Mouse (Mus musculus) liver, embryonic 16.5 days (tissue): Measurements from ENCODE around the gene Cdip1. TPM values are rescaled to one million over a fixed set of nuclear protein-coding genes. Genes with fewer than 3 reads are reported as not detected.

ENCODE experiments used
- ATAC-seq: fragments of 200-750 bp; cut with Nextera tagmentation; 2 replicates; pipeline ENCODE4 v1.8.0; 2017; ENCODE audit warnings: low read depth, mild to moderate bottlenecking, moderate number of reproducible peaks, moderate library complexity
- H3K27ac ChIP-seq: fragments of 300-500 bp; sonication (generic); 2 replicates; pipeline ENCODE4 v1.5.1; 2014; ENCODE audit warnings: mild to moderate bottlenecking, low read length
- H3K27me3 ChIP-seq: fragments of 300-500 bp; sonication (generic); 2 replicates; pipeline ENCODE4 v1.6.1; 2014; ENCODE audit warnings: low read depth, low read length, mixed read lengths; ENCODE audit not compliant: control insufficient read depth, insufficient read depth
- H3K36me3 ChIP-seq: fragments of 300-500 bp; sonication (generic); 2 replicates; pipeline ENCODE4 v1.6.1; 2014; ENCODE audit warnings: mild to moderate bottlenecking; ENCODE audit not compliant: control insufficient read depth, insufficient read depth
- H3K4me1 ChIP-seq: fragments of 300-500 bp; sonication (generic); 2 replicates; pipeline ENCODE4 v1.6.1; 2014; ENCODE audit warnings: low read depth, low read length, mixed read lengths; ENCODE audit not compliant: control insufficient read depth
- H3K4me2 ChIP-seq: fragments of 300-500 bp; sonication (generic); 2 replicates; pipeline ENCODE4 v1.6.1; 2014; ENCODE audit warnings: low read depth, low read length, mixed read lengths
- H3K4me3 ChIP-seq: fragments of 300-500 bp; sonication (generic); 2 replicates; pipeline ENCODE4 v1.5.1; 2014; ENCODE audit warnings: low read depth, mild to moderate bottlenecking, low read length
- H3K9ac ChIP-seq: fragments of 300-500 bp; sonication (generic); 2 replicates; pipeline ENCODE4 v1.6.1; 2014; ENCODE audit warnings: low read depth, low read length
- H3K9me3 ChIP-seq: fragments of 300-500 bp; sonication (generic); replicated peaks from 2 replicates; pipeline ENCODE4 v1.6.1; 2016; ENCODE audit warnings: low read length; ENCODE audit not compliant: control insufficient read depth
- WGBS: fragments of 180-500 bp; shearing (Covaris S2); extraction: QIAGEN DNeasy Blood & Tissue Kit; methylation state at CpG from one replicate; pipeline ENCODE4 v1.1.7; 2014; ENCODE audit not compliant: insufficient replicate concordance; 5-methylcytosine and 5-hydroxymethylcytosine counted together
- polyA plus RNA-seq: library from polyadenylated mRNA; unstranded; fragments of >200 nt; fragmentation: Nextera tagmentation; extraction: Ambion mirVana; gene quantifications from 2 replicates; pipeline ENCODE4 v1.2.1, GENCODE M21; 2015

The Cdip1 gene
- polyA plus RNA-seq, result 23.3 and 27.3 TPM in 2 replicates

GRCm38 (mm10) chr16:4789810-4790559 lies at the start of gene Cdip1:
TSS of gene Cdip1 (minus strand) at chr16:4790292.
- H3K9me3 ChIP-seq, result no peaks in the 10 kb centered on the region
- peak within 1 kb of the TSS; percentile 88 for H3K4me3 ChIP-seq
- peak within 1 kb of the TSS; percentile 82 for H3K9ac ChIP-seq
- peak within 1 kb of the TSS; percentile 86 for H3K27ac ChIP-seq
- H3K36me3 ChIP-seq, result no peaks in the 10 kb centered on the region
- ATAC-seq, result peak; percentile 97
- H3K4me2 ChIP-seq, result peak within 1 kb of the TSS; percentile 94
- H3K4me1 ChIP-seq, result peaks cover 11% of the 10 kb centered on the region
- under 1% methylated on average over 51 of the region's 51 CpGs for WGBS
- H3K27me3 ChIP-seq, result no peaks in the 10 kb centered on the region

DNA sequence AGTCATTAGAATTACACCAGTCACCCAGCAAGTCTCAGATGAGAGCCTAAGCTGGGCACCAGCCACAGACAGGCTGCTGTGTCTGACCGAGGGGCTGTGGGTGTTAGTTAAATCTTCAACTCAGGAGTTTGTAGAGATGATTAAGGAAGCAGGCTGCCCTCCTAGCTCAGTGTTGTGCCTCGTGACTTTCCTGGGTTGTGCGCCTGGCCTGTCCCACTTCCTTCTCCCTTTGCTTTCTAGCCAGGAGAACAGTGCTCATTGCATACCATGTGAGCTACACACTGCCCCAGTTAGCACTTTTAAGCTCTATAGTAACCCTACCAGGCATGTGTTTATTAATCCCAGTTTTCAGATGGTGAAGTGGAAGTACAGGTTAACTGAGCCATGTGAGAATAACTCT lies 49.5 kb upstream of the Cdip1 start:
- WGBS, result 40% methylated on average over 3 of the region's 3 CpGs
- Histone ChIP-seq H3K4me3 (no peak overlapping the region), H3K9me3 (no peaks in the 10 kb centered on the region), H3K27ac (no peak overlapping the region), H3K27me3 (no peaks in the 10 kb centered on the region), H3K9ac (no peak overlapping the region), H3K4me1 (no peaks in the 10 kb centered on the region), H3K36me3 (no peaks in the 10 kb centered on the region), H3K4me2 (no peak overlapping the region)
- ATAC-seq, result peak; percentile 51

DNA sequence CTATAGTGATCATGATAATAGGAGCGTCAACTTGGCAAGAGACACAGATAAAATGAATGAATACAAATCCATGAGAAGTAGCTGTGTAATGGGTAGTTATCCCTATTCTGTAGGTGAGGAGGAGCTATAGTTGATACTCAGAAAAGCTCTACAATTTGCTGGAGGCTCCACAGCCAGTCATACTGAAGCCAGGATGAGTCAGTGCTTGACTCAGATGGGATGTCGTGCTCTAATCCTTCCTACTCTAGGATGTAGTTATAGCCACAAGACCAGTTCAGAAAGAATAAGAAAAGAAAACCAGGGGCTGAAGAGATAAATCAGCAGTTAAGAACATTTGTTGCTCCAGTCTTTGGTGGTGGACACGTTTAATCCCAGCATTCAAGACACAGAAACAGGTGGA lies 47.5 kb upstream of the Cdip1 start:
- H3K4me3 ChIP-seq, result no peak overlapping the region
- no peak overlapping the region for H3K27ac ChIP-seq
- WGBS, result 47% methylated on average over 3 of the region's 3 CpGs
- H3K4me1 ChIP-seq, result no peaks in the 10 kb centered on the region
- no peaks in the 10 kb centered on the region for H3K9me3 ChIP-seq
- H3K27me3 ChIP-seq, result no peaks in the 10 kb centered on the region
- H3K9ac ChIP-seq, result no peak overlapping the region
- H3K4me2 ChIP-seq, result no peak overlapping the region
- no peak for ATAC-seq
- no peaks in the 10 kb centered on the region for H3K36me3 ChIP-seq

DNA sequence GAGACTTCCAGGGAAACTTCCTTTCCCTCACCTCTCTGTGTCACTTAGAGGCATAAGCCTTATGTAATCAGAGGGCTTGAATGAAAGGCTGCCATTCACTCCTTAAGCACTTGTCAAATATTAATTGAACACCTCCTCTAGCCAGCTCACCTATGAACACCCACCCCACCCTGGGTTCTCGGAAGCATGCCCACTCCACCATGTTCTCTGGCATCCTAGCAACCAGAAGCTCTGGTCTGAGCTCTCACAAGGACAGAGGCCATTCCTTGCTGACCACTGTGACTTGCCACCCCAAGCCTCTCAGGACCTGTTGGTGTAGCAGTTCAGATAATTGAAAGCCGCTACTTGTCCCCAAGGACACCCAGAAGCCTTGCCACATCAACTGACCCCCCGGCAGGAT lies 45.1 kb upstream of the Cdip1 start, which contains the start of gene 4930562C15Rik:
Gene 4930562C15Rik (plus strand): TSS at position 226 of the 400 bp plus-strand sequence.
- Histone ChIP-seq H3K36me3 (no peaks in the 10 kb centered on the region), H3K9me3 (no peaks in the 10 kb centered on the region), H3K27me3 (no peaks in the 10 kb centered on the region), H3K4me1 (peaks cover 5% of the 10 kb centered on the region), H3K4me3 (no peak within 1 kb of the TSS), H3K27ac (no peak within 1 kb of the TSS), H3K4me2 (no peak within 1 kb of the TSS), H3K9ac (no peak within 1 kb of the TSS)
- ATAC-seq, result no peak
- WGBS, result 65% methylated on average over 3 of the region's 3 CpGs

- Histone ChIP-seq H3K4me3 (no peak overlapping the region), H3K9ac (no peak overlapping the region), H3K27me3 (no peaks in the 10 kb centered on the region), H3K36me3 (no peaks in the 10 kb centered on the region), H3K4me1 (peaks cover 6% of the 10 kb centered on the region), H3K4me2 (no peak overlapping the region), H3K9me3 (no peaks in the 10 kb centered on the region), H3K27ac (no peak overlapping the region)
- no peak for ATAC-seq
- WGBS, result 53% methylated on average over 2 of the region's 2 CpGs
Measured at GRCm38 (mm10) chr16:4833858-4834257, 43.8 kb upstream of the Cdip1 start.

DNA sequence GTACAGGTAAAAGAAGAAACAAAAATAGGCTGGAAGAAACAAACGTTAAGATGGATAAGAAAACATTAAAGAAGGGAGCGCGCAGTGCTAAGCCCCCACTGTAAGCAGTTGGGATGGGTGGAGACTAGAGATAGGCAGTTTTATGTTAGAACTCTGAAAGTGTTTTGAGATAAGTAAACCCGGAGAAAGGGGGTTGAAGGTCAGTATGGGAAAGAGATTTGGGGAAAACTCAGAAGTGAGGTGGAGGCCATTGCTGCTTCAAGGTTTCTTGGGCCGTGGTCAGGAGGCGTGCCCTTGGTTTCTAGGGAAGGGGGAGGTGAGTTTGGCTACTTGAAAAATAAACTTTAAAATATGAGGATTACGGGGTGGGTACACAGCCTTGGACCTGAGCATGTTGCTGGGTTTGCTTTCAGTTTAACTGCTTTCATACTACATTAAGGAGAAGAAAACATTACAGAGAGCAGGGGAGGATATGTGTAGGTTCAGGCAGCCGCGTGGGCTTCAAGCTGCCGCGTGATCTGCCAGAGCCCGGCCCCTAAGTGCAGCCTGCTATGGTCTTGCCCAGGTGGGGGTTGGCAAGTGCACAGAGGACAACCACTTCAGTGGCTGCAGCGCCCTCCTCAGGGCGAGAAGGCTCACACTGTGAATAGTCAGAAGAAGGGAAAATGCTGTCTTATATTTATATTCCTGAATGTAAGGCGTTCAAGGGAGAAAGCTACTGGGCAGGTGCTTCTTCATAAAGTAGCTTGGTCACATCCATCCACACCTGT lies 41.7 kb upstream of the Cdip1 start:
- Histone ChIP-seq H3K4me1 (peaks cover 8% of the 10 kb centered on the region), H3K9me3 (no peaks in the 10 kb centered on the region), H3K27me3 (no peaks in the 10 kb centered on the region), H3K36me3 (no peaks in the 10 kb centered on the region), H3K4me3 (no peak overlapping the region), H3K4me2 (0 out of 2 replicates have a peak overlapping the region, but pooled peaks have one; percentile 4), H3K27ac (no peak overlapping the region), H3K9ac (no peak overlapping the region)
- 0 out of 2 replicates have a peak, but pooled peaks have one; percentile 14 for ATAC-seq
- WGBS, result 41% methylated on average over 15 of the region's 15 CpGs

DNA sequence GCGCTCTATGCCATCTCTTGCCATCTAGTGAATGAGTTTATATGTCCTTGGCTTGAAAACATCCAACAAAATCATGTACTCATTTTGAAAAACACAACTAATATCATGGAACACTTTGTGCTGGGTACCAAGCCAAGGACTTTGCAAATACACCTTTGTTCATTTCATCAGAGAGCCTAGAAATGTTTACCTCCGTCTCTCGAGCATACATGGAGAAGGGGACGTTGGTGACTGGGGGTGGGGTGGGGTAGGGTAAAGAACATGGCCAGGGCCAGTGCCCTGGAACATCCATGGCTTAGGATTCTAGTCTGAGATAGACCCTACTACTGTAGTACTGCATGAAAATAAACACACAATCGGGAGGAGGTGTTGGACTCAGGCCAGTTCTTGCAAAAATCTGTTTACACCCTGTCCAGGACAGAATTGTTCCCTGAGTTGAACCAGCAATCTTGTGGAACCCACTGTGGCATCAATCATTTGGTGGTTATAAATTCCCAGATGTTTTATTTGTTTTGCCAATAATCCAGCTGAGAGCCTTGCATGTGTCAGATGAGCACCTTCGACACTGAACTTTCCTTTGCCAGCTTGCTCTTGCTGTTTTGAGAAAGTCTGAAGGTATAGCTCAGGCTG lies 39.3 kb upstream of the Cdip1 start:
- WGBS, result 61% methylated on average over 6 of the region's 6 CpGs
- peak; percentile 77 for ATAC-seq

GRCm38 (mm10) chr16:4827639-4828038 lies 37.5 kb upstream of the Cdip1 start:
- Histone ChIP-seq H3K9me3 (no peaks in the 10 kb centered on the region), H3K9ac (no peak overlapping the region), H3K4me1 (peaks cover 8% of the 10 kb centered on the region), H3K27ac (no peak overlapping the region), H3K27me3 (no peaks in the 10 kb centered on the region), H3K4me2 (no peak overlapping the region), H3K36me3 (no peaks in the 10 kb centered on the region), H3K4me3 (no peak overlapping the region)
- 76% methylated on average over 5 of the region's 5 CpGs for WGBS
- no peak for ATAC-seq

More for the DNA sequence above, 39.3 kb upstream of the Cdip1 start:
- H3K36me3 ChIP-seq, result no peaks in the 10 kb centered on the region
- H3K27ac ChIP-seq, result peak overlapping the region; percentile 72
- no peaks in the 10 kb centered on the region for H3K9me3 ChIP-seq
- H3K4me3 ChIP-seq, result no peak overlapping the region
- no peak overlapping the region for H3K9ac ChIP-seq
- no peak overlapping the region for H3K4me2 ChIP-seq
- H3K4me1 ChIP-seq, result peaks cover 8% of the 10 kb centered on the region
- no peaks in the 10 kb centered on the region for H3K27me3 ChIP-seq
